Mouse (Mus musculus): Measurements from ENCODE around the gene Sgsm1. TPM values are rescaled to one million over a fixed set of nuclear protein-coding genes. Genes with fewer than 3 reads are reported as not detected.

Gene Sgsm1
- polyA plus RNA-seq, 1 experiment from 2014 or later, result 20.0 TPM

- Histone ChIP-seq H3K36me3 (no peaks in the 10 kb centered on the region), H3K27me3 (replicated peaks) (no peaks in the 10 kb centered on the region), H3K4me1 (peaks cover 61% of the 10 kb centered on the region), H3K9me3 (replicated peaks) (no peaks in the 10 kb centered on the region), H3K4me2 (peak overlapping the region; percentile 80), H3K27ac (replicated peaks) (peak overlapping the region; percentile 58), H3K4me3 (replicated peaks) (peak overlapping the region; percentile 53), H3K9ac (replicated peaks) (peak overlapping the region; percentile 68)
- 54% methylated on average over 22 of the region's 22 CpGs for WGBS
- ATAC-seq (ENCODE audit: low FRiP score), result peak; percentile 2
Measured at GRCm38 (mm10) chr5:113309491-113310376, 852 bp downstream of the Sgsm1 start.

GRCm38 (mm10) chr5:113306750-113307477, 3.7 kb downstream of the Sgsm1 start:
- peak overlapping the region; percentile 80 for H3K4me2 ChIP-seq
- H3K4me1 ChIP-seq, result peaks cover 59% of the 10 kb centered on the region

GRCm38 (mm10) chr5:113304527-113304926, 6.1 kb downstream of the Sgsm1 start:
- Histone ChIP-seq H3K4me1 (peaks cover 51% of the 10 kb centered on the region), H3K9me3 (replicated peaks) (no peaks in the 10 kb centered on the region), H3K4me3 (replicated peaks) (no peak overlapping the region), H3K27ac (replicated peaks) (no peak overlapping the region; the same call in 1 of the 2 replicates), H3K4me2 (no peak overlapping the region), H3K36me3 (no peaks in the 10 kb centered on the region), H3K27me3 (replicated peaks) (no peaks in the 10 kb centered on the region), H3K9ac (replicated peaks) (no peak overlapping the region)
- 91% methylated on average over 5 of the region's 5 CpGs for WGBS
- no peak for ATAC-seq (ENCODE audit: low FRiP score)

More at GRCm38 (mm10) chr5:113306750-113307477, 3.7 kb downstream of the Sgsm1 start:
- H3K4me3 ChIP-seq (replicated peaks), result peak overlapping the region; percentile 32
- H3K36me3 ChIP-seq, result no peaks in the 10 kb centered on the region
- peak; percentile 79 for ATAC-seq (ENCODE audit: low FRiP score)
- H3K27me3 ChIP-seq (replicated peaks), result no peaks in the 10 kb centered on the region
- WGBS, result 3% methylated on average over 25 of the region's 25 CpGs
- peak overlapping the region; percentile 46; the same call in 1 of the 2 replicates for H3K9ac ChIP-seq (replicated peaks)
- H3K9me3 ChIP-seq (replicated peaks), result no peaks in the 10 kb centered on the region
- H3K27ac ChIP-seq (replicated peaks), result peak overlapping the region; percentile 93

GRCm38 (mm10) chr5:113301841-113302240, 8.7 kb downstream of the Sgsm1 start:
- Histone ChIP-seq H3K9me3 (replicated peaks) (no peaks in the 10 kb centered on the region), H3K4me1 (peaks cover 32% of the 10 kb centered on the region), H3K9ac (replicated peaks) (no peak overlapping the region), H3K27me3 (replicated peaks) (0 out of 2 replicates have a peak, but pooled peaks cover 3% of the 10 kb centered on the region), H3K4me2 (no peak overlapping the region), H3K36me3 (no peaks in the 10 kb centered on the region), H3K27ac (replicated peaks) (no peak overlapping the region), H3K4me3 (replicated peaks) (no peak overlapping the region)
- 23% methylated on average over 13 of the region's 13 CpGs for WGBS
- ATAC-seq (ENCODE audit: low FRiP score), result no peak

- no peak overlapping the region for H3K4me2 ChIP-seq
- H3K4me1 ChIP-seq, result peaks cover 27% of the 10 kb centered on the region
- H3K27ac ChIP-seq (replicated peaks), result no peak overlapping the region
- 0 out of 2 replicates have a peak, but pooled peaks cover 3% of the 10 kb centered on the region for H3K27me3 ChIP-seq (replicated peaks)
- H3K9ac ChIP-seq (replicated peaks), result no peak overlapping the region
- ATAC-seq (ENCODE audit: low FRiP score), result no peak
- WGBS, result 78% methylated on average over 22 of the region's 22 CpGs
- no peak overlapping the region for H3K4me3 ChIP-seq (replicated peaks)
- H3K36me3 ChIP-seq, result no peaks in the 10 kb centered on the region
- H3K9me3 ChIP-seq (replicated peaks), result no peaks in the 10 kb centered on the region
Measured at GRCm38 (mm10) chr5:113300148-113300889, 10.3 kb downstream of the Sgsm1 start.

- ATAC-seq (ENCODE audit: low FRiP score), result no peak
- Histone ChIP-seq H3K9me3 (replicated peaks) (no peaks in the 10 kb centered on the region), H3K9ac (replicated peaks) (no peak overlapping the region), H3K4me2 (no peak overlapping the region), H3K27ac (replicated peaks) (no peak overlapping the region), H3K36me3 (no peaks in the 10 kb centered on the region), H3K4me1 (peaks cover 19% of the 10 kb centered on the region; the same call in 1 of the 2 replicates), H3K4me3 (replicated peaks) (no peak overlapping the region), H3K27me3 (replicated peaks) (0 out of 2 replicates have a peak, but pooled peaks cover 3% of the 10 kb centered on the region)
- WGBS, result 51% methylated on average over 9 of the region's 9 CpGs
Measured at GRCm38 (mm10) chr5:113299433-113299832, 11.2 kb downstream of the Sgsm1 start.

- no peak overlapping the region for H3K27ac ChIP-seq (replicated peaks)
- H3K4me3 ChIP-seq (replicated peaks), result no peak overlapping the region
- peaks cover 17% of the 10 kb centered on the region; the same call in 1 of the 2 replicates for H3K4me1 ChIP-seq
- ATAC-seq (ENCODE audit: low FRiP score), result no peak
- no peaks in the 10 kb centered on the region for H3K36me3 ChIP-seq
- no peaks in the 10 kb centered on the region for H3K9me3 ChIP-seq (replicated peaks)
- WGBS, result 80% methylated on average over 6 of the region's 6 CpGs
- 0 out of 2 replicates have a peak, but pooled peaks cover 3% of the 10 kb centered on the region for H3K27me3 ChIP-seq (replicated peaks)
- no peak overlapping the region for H3K9ac ChIP-seq (replicated peaks)
- no peak overlapping the region for H3K4me2 ChIP-seq
Measured at GRCm38 (mm10) chr5:113298826-113299225, 11.8 kb downstream of the Sgsm1 start.

GRCm38 (mm10) chr5:113298040-113298439, 12.5 kb downstream of the Sgsm1 start:
- H3K36me3 ChIP-seq, result no peaks in the 10 kb centered on the region
- ATAC-seq (ENCODE audit: low FRiP score), result no peak

GRCm38 (mm10) chr5:113295791-113296190, 14.8 kb downstream of the Sgsm1 start:
- WGBS, result 19% methylated on average over 4 of the region's 4 CpGs
- Histone ChIP-seq H3K4me1 (peaks cover 30% of the 10 kb centered on the region), H3K9ac (replicated peaks) (no peak overlapping the region), H3K27me3 (replicated peaks) (peaks cover 6% of the 10 kb centered on the region; the same call in 1 of the 2 replicates), H3K9me3 (replicated peaks) (no peaks in the 10 kb centered on the region), H3K4me2 (no peak overlapping the region), H3K4me3 (replicated peaks) (no peak overlapping the region), H3K36me3 (no peaks in the 10 kb centered on the region), H3K27ac (replicated peaks) (no peak overlapping the region)
- no peak for ATAC-seq (ENCODE audit: low FRiP score)

More at GRCm38 (mm10) chr5:113298040-113298439, 12.5 kb downstream of the Sgsm1 start:
- H3K27ac ChIP-seq (replicated peaks), result no peak overlapping the region
- H3K27me3 ChIP-seq (replicated peaks), result 0 out of 2 replicates have a peak, but pooled peaks cover 3% of the 10 kb centered on the region
- H3K9ac ChIP-seq (replicated peaks), result no peak overlapping the region
- H3K4me3 ChIP-seq (replicated peaks), result no peak overlapping the region
- H3K4me1 ChIP-seq, result peaks cover 21% of the 10 kb centered on the region
- H3K9me3 ChIP-seq (replicated peaks), result no peaks in the 10 kb centered on the region
- no peak overlapping the region for H3K4me2 ChIP-seq
- WGBS, result 29% methylated on average over 12 of the region's 12 CpGs

GRCm38 (mm10) chr5:113294575-113294974, 16.0 kb downstream of the Sgsm1 start:
- 90% methylated on average over 5 of the region's 5 CpGs for WGBS
- no peak for ATAC-seq (ENCODE audit: low FRiP score)
- H3K9me3 ChIP-seq (replicated peaks), result no peaks in the 10 kb centered on the region
- peaks cover 18% of the 10 kb centered on the region for H3K27me3 ChIP-seq (replicated peaks)
- H3K4me3 ChIP-seq (replicated peaks), result no peak overlapping the region
- no peak overlapping the region for H3K9ac ChIP-seq (replicated peaks)
- H3K4me2 ChIP-seq, result no peak overlapping the region
- no peaks in the 10 kb centered on the region for H3K36me3 ChIP-seq
- H3K4me1 ChIP-seq, result peaks cover 30% of the 10 kb centered on the region
- H3K27ac ChIP-seq (replicated peaks), result no peak overlapping the region

GRCm38 (mm10) chr5:113293446-113293845, 17.1 kb downstream of the Sgsm1 start:
- WGBS, result 76% methylated on average over 4 of the region's 4 CpGs
- peaks cover 22% of the 10 kb centered on the region for H3K27me3 ChIP-seq (replicated peaks)
- no peak overlapping the region for H3K4me3 ChIP-seq (replicated peaks)
- peaks cover 27% of the 10 kb centered on the region for H3K4me1 ChIP-seq
- no peak overlapping the region for H3K4me2 ChIP-seq
- no peaks in the 10 kb centered on the region for H3K36me3 ChIP-seq
- H3K9ac ChIP-seq (replicated peaks), result no peak overlapping the region
- ATAC-seq (ENCODE audit: low FRiP score), result no peak
- H3K27ac ChIP-seq (replicated peaks), result no peak overlapping the region
- no peaks in the 10 kb centered on the region for H3K9me3 ChIP-seq (replicated peaks)
